Mouse (Mus musculus): ENCODE results near the gene Naip2. TPM values are rescaled to one million over a fixed set of nuclear protein-coding genes. Genes with fewer than 3 reads are reported as not detected.

The Naip2 gene
- polyA plus RNA-seq, 1 experiment, result not detected

DNA sequence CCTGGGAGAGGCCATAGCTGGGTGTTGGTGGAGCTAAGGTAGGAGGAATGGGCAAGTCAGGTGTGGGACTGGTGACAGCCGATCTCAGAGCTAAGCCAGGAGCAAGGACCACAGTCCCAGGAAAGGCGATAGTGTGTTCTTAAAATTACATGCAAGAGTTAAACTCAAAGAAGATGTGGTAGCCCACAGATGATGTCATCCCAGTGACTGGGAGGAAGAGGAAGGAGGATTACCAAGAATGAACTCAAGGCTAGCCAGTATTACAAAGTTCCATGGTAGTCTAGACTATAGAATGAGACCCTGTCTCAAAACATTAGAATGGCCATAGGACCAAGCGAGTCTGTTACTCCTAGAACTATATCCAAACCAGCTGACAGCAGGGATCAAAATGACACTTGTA, 45.3 kb downstream of the Naip2 start:
- no peak overlapping the region for H3K9ac ChIP-seq (ENCODE audit: low read depth, poor library complexity, severe bottlenecking)
- no peak overlapping the region for H3K4me3 ChIP-seq (ENCODE audit: low read depth, low read length)
- TF ChIP-seq CTCF (IDR thresholded peaks at IDR 0.05; ENCODE audit: low read depth, low read length), result no peak
- no peak for TF ChIP-seq POLR2A (IDR thresholded peaks at IDR 0.05; ENCODE audit: insufficient read depth, low read length)
- no peak for TF ChIP-seq EP300 (IDR thresholded peaks at IDR 0.05; ENCODE audit: insufficient read depth, low read depth, low read length)
- no peaks in the 10 kb centered on the region for H3K36me3 ChIP-seq (ENCODE audit: control insufficient read depth, insufficient read depth, low read length, poor library complexity, severe bottlenecking)
- H3K9me3 ChIP-seq (replicated peaks; ENCODE audit: control insufficient read depth, insufficient read depth, low read length, poor library complexity, severe bottlenecking), result peaks cover 12% of the 10 kb centered on the region
- H3K4me1 ChIP-seq (ENCODE audit: control insufficient read depth, insufficient read depth, low read length), result no peaks in the 10 kb centered on the region
- H3K27ac ChIP-seq (ENCODE audit: insufficient read depth, low read length), result no peak overlapping the region
- H3K27me3 ChIP-seq (ENCODE audit: control insufficient read depth, insufficient read depth, low read length, poor library complexity, severe bottlenecking), result no peaks in the 10 kb centered on the region

GRCm38 (mm10) chr13:100152659-100153058, 49.2 kb downstream of the Naip2 start:
- no peaks in the 10 kb centered on the region for H3K4me1 ChIP-seq (ENCODE audit: control insufficient read depth, insufficient read depth, low read length)
- H3K27me3 ChIP-seq (ENCODE audit: control insufficient read depth, insufficient read depth, low read length, poor library complexity, severe bottlenecking), result no peaks in the 10 kb centered on the region; the same call in 1 of the 2 replicates
- H3K4me3 ChIP-seq (ENCODE audit: low read depth, low read length), result no peak overlapping the region
- no peaks in the 10 kb centered on the region for H3K36me3 ChIP-seq (ENCODE audit: control insufficient read depth, insufficient read depth, low read length, poor library complexity, severe bottlenecking)
- no peak overlapping the region for H3K27ac ChIP-seq (ENCODE audit: insufficient read depth, low read length)
- TF ChIP-seq EP300 (IDR thresholded peaks at IDR 0.05; ENCODE audit: insufficient read depth, low read depth, low read length) (no peak), POLR2A (IDR thresholded peaks at IDR 0.05; ENCODE audit: insufficient read depth, low read length) (no peak), CTCF (IDR thresholded peaks at IDR 0.05; ENCODE audit: low read depth, low read length) (no peak)
- H3K9me3 ChIP-seq (replicated peaks; ENCODE audit: control insufficient read depth, insufficient read depth, low read length, poor library complexity, severe bottlenecking), result peaks cover 5% of the 10 kb centered on the region; the same call in 1 of the 2 replicates
- H3K9ac ChIP-seq (ENCODE audit: low read depth, poor library complexity, severe bottlenecking), result no peak overlapping the region

GRCm38 (mm10) chr13:100141646-100142314, 60.1 kb downstream of the Naip2 start:
- Histone ChIP-seq H3K36me3 (ENCODE audit: control insufficient read depth, insufficient read depth, low read length, poor library complexity, severe bottlenecking) (peaks cover 14% of the 10 kb centered on the region), H3K27me3 (ENCODE audit: control insufficient read depth, insufficient read depth, low read length, poor library complexity, severe bottlenecking) (no peaks in the 10 kb centered on the region), H3K4me3 (ENCODE audit: low read depth, low read length) (no peak overlapping the region), H3K27ac (ENCODE audit: insufficient read depth, low read length) (no peak overlapping the region), H3K9ac (ENCODE audit: low read depth, poor library complexity, severe bottlenecking) (no peak overlapping the region), H3K4me1 (ENCODE audit: control insufficient read depth, insufficient read depth, low read length) (no peaks in the 10 kb centered on the region), H3K9me3 (replicated peaks; ENCODE audit: control insufficient read depth, insufficient read depth, low read length, poor library complexity, severe bottlenecking) (no peaks in the 10 kb centered on the region)
- TF ChIP-seq CTCF (IDR thresholded peaks at IDR 0.05; ENCODE audit: low read depth, low read length) (no peak), POLR2A (IDR thresholded peaks at IDR 0.05; ENCODE audit: insufficient read depth, low read length) (no peak), EP300 (IDR thresholded peaks at IDR 0.05; ENCODE audit: insufficient read depth, low read depth, low read length) (no peak)

DNA sequence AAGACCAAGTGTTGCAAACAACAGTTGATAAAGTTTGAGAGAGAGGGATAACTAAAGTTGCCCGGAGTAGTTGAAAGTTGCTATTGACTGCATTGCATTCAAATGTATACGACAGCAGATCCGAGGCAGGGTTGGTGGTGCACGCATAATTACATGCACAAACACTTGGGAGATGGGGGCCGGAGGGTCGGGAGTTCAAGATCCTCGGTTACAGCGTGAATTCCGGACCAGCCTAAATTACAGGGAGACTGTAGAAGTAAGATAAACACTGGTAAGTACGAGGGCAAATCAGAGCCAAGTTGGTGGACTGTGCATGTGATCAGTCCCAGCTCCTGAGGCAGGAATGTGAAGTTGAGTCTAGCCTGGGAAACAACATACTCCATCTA, 76.6 kb downstream of the Naip2 start:
- TF ChIP-seq CTCF (IDR thresholded peaks at IDR 0.05; ENCODE audit: low read depth, low read length), result no peak
- no peak for TF ChIP-seq EP300 (IDR thresholded peaks at IDR 0.05; ENCODE audit: insufficient read depth, low read depth, low read length)
- TF ChIP-seq POLR2A (IDR thresholded peaks at IDR 0.05; ENCODE audit: insufficient read depth, low read length), result no peak
- Histone ChIP-seq H3K27me3 (ENCODE audit: control insufficient read depth, insufficient read depth, low read length, poor library complexity, severe bottlenecking) (no peaks in the 10 kb centered on the region), H3K27ac (ENCODE audit: insufficient read depth, low read length) (no peak overlapping the region), H3K4me1 (ENCODE audit: control insufficient read depth, insufficient read depth, low read length) (no peaks in the 10 kb centered on the region), H3K9me3 (replicated peaks; ENCODE audit: control insufficient read depth, insufficient read depth, low read length, poor library complexity, severe bottlenecking) (no peaks in the 10 kb centered on the region), H3K4me3 (ENCODE audit: low read depth, low read length) (peak overlapping the region; percentile 94), H3K36me3 (ENCODE audit: control insufficient read depth, insufficient read depth, low read length, poor library complexity, severe bottlenecking) (peaks cover 23% of the 10 kb centered on the region), H3K9ac (ENCODE audit: low read depth, poor library complexity, severe bottlenecking) (peak overlapping the region; percentile 83)

GRCm38 (mm10) chr13:100124423-100125257, 77.3 kb downstream of the Naip2 start, which contains the start of gene Smn1:
Gene Smn1, plus strand, starts transcription at chr13:100124852.
- no peaks in the 10 kb centered on the region for H3K4me1 ChIP-seq (ENCODE audit: control insufficient read depth, insufficient read depth, low read length)
- no peaks in the 10 kb centered on the region for H3K9me3 ChIP-seq (replicated peaks; ENCODE audit: control insufficient read depth, insufficient read depth, low read length, poor library complexity, severe bottlenecking)
- peak within 1 kb of the TSS; percentile 94 for H3K4me3 ChIP-seq (ENCODE audit: low read depth, low read length)
- H3K27ac ChIP-seq (ENCODE audit: insufficient read depth, low read length), result no peak within 1 kb of the TSS
- H3K27me3 ChIP-seq (ENCODE audit: control insufficient read depth, insufficient read depth, low read length, poor library complexity, severe bottlenecking), result no peaks in the 10 kb centered on the region
- H3K9ac ChIP-seq (ENCODE audit: low read depth, poor library complexity, severe bottlenecking), result peak within 1 kb of the TSS; percentile 83
- peaks cover 23% of the 10 kb centered on the region for H3K36me3 ChIP-seq (ENCODE audit: control insufficient read depth, insufficient read depth, low read length, poor library complexity, severe bottlenecking)
- TF ChIP-seq EP300 (IDR thresholded peaks at IDR 0.05; ENCODE audit: insufficient read depth, low read depth, low read length) (0 out of 2 replicates have a peak, but pooled peaks have one; percentile 33), POLR2A (IDR thresholded peaks at IDR 0.05; ENCODE audit: insufficient read depth, low read length) (peak; percentile 22), CTCF (IDR thresholded peaks at IDR 0.05; ENCODE audit: low read depth, low read length) (no peak)
